Mouse (Mus musculus): ENCODE data around the gene Rab11a.

DNA sequence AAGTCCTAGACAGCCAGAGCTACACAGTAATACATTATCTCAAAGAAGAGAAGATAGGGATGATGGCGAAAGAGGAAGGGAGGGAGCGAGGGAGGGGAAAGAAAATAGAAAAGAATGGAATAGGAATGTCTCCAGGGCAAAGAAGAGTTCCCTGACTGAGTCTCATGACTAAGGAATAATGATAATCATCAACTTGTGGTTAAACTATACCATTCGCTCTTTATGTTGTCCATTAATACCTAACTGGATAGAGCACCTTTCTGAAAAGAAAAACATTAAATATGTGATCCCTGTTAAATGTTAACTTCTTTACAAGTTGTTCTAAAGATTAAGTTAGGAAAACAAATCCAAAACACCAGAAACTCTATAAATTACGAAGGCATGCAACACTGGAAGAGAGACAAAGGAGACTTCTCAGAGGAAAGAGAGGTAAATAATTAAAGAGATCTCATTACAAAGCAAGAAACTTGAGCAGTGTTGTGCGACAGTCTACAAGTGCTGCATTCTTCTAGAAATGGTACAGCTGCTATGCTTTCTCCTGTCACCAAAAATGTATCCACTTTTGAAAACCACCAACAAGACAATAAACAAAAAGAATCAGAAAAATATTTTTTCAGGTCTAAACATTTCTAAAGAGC is 17.9 kb downstream of the Rab11a start:
- TF ChIP-seq GATA1 (IDR thresholded peaks at IDR 0.05; ENCODE audit: borderline replicate concordance, low read length) (no peak), FLI1 (IDR thresholded peaks at IDR 0.05; ENCODE audit: low read length) (no peak)

Data from megakaryocyte, embryonic 14.5 days (primary cell).